Mouse (Mus musculus): Measurements from ENCODE around the gene Fgfr3.

GRCm38 (mm10) chr5:33735412-33736092 lies 14.1 kb downstream of the Fgfr3 start:
- TF ChIP-seq CTCF (IDR thresholded peaks at IDR 0.05; ENCODE audit: control insufficient read depth, insufficient read depth, insufficient read length) (no peak), MAX (IDR thresholded peaks at IDR 0.05) (no peak), MYOD1 (IDR thresholded peaks at IDR 0.05; ENCODE audit: control insufficient read depth, insufficient read length, low read depth) (no peak), CEBPB (IDR thresholded peaks at IDR 0.05; ENCODE audit: low read depth) (no peak)
